Mouse (Mus musculus) gastrocnemius, postnatal 25 days (tissue): ENCODE results near the gene Ptprr. TPM values are rescaled to one million over a fixed set of nuclear protein-coding genes. Genes with fewer than 3 reads are reported as not detected.

ENCODE experiments used
- DNase-seq: peaks from one replicate; pipeline ENCODE4 v3.0.0; 2022
- long read RNA-seq, 2 experiments: library from polyadenylated mRNA; stranded (forward); transcript quantifications; one replicate each; pipeline ENCODE4 v2.0.0; 2021
- total RNA-seq, 2 experiments: library from RNA; stranded (reverse); gene quantifications; 1 replicate in 1 of 2; 2 replicates in 1 of 2; pipeline ENCODE4 v1.2.3; 2021

Gene Ptprr
- under 1 TPM; 0.62 to 0.95 TPM for total RNA-seq
- long read RNA-seq, experiment 1, result 0 reads
- long read RNA-seq, experiment 2, partial matches to known transcripts, result 2 of 2 reads
- long read RNA-seq, experiment 2, other reads (novel, unspliced or antisense), result 0 of 2 reads

DNA sequence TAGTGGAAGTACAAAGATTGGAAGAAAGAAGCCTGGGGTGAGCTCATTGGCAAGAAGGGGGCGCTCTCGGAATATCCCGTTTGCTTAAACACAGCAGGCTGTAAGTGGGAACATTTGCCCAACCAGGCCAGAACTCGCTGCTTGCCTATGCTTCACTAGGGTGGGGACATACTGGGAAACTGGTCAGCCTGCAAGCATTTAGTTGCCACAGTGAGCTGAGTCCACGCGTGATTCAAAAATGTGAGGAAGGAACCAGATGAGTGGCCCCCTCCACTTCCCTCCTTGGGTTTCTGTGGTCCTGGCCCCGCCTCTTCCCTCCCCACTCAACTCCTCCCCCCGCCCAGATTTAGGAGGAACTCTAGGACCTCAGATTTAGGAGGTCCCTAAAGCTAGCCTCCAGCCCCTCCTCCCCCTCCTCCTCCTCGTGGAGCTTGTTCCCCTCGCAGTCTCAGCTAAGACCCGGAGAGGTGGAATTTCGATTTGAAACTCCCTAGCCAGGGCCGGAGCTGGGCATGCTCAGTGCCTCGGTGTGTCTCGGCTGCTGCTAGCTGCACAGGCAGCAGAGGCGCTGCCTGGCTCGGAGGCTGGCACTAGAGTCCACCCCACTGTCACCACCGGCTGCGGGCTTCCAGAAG is at the start of gene Ptprr:
Gene Ptprr, plus strand, starts transcription at position 369 of the 635 bp plus-strand sequence.
- DNase-seq, result peak; percentile 6

DNA sequence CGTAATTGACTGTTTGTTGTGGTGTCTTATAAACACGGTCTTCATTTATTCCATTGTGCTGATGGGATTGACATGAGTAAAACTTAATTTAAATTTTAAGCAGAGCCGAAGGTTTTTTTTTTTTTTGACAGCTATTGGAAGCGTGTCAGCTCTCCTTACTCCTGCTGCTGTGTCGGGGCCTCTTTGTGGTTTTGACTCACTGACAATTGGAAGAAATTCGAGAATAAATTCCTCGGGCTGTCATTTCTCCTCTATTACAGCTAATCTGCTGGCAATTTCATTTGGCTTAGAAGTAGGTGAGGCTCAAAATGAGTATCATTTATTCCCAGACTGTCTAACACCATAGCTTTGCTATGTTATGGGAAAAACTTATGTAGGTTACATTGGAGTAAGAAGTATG is 41.7 kb upstream of the Ptprr start:
- no peak for DNase-seq

DNA sequence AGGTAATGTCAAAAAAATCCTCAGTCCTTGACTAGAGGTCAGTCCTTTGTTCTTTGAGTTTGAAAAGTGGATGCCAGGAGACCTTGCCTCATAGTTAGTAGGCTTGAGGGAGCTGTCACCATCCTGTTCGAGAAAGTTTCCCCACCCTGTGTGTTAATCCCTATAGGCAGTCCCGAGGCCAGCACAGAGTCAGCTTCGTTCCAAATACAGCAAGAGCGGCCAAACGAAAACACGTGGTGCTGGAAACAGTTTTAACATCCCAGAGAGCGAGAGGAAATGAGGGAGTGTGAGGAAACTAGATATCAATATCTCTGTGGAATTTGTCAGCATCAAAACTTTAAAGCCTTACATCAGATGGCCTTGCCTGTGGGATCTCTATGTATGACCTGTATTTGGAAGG is 39.0 kb upstream of the Ptprr start:
- peak; percentile 50 for DNase-seq

DNA sequence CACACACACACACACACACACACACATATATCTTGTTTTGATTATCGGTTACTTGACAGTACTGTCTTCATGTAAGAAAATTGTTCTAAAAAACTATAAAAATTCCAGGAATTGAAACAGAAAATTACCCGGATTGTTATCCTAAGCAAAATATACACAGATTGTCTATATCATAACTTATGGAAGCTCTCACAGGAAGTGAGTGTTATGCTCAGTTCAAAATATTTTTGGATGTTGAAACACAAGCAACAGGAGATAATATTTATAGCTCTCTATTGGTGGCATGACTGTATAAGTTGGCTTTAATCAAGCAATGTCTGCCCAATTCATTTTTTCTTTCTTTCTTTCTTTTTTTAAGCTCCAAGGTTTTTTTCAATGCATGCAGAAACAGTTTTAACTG is 38.0 kb upstream of the Ptprr start:
- DNase-seq, result no peak

DNA sequence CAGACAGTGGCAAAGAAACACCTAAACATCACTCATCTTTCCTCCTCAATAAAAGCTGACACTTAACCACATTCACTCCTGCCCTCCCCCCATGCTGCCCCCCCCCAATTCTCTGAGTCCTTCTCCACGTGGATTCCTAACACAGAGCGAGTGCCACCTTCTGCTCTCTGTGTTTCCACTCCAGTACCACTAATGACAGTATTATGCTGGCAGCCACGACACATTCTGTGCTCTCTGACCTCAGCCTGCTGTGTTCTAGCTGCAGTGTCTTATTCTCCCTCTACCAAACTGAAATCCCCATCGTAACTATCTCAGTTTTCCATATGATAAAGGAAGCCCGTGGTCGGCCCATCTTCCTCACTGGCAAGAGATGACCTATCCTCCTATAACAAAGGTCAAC is 33.7 kb upstream of the Ptprr start:
- no peak for DNase-seq

DNA sequence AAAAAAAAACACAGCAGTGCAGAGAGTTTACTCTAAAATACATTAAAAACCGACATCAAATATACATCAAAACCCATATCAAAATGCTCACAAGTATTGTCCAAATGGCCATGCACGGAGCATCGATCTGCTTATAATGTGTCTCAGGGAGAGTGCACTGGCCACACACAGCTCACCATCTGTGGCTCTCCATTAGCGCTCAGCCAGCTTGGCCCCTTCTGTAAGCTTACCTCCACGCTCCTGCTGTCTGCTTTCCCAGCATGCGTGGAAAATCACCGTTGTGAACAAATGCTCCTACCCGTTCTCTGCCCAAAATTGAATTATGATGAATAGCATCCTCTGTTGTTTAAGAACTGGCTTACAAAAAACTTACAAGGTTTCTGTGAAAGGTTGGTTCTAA is 16.2 kb upstream of the Ptprr start:
- no peak for DNase-seq

DNA sequence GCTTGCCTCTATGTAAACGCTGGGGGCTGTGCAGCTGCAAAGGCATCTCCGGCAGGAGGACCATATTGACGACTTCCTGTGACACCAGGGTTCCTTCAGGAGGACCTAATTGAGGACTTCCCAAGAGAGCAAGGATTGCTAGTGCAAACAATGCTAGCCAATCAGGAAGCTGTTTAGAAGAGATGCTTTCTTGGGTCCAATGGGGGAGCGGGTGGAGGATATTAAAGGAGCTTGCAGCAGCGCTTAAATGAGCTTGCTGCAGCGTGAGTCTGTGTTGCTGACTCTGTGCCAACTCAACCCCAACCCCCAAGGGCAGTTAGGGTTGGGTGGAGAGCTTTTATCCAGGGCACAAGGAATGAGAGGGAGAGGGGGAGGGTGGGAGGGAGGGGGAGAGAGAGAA is 11.3 kb upstream of the Ptprr start:
- no peak for DNase-seq

DNA sequence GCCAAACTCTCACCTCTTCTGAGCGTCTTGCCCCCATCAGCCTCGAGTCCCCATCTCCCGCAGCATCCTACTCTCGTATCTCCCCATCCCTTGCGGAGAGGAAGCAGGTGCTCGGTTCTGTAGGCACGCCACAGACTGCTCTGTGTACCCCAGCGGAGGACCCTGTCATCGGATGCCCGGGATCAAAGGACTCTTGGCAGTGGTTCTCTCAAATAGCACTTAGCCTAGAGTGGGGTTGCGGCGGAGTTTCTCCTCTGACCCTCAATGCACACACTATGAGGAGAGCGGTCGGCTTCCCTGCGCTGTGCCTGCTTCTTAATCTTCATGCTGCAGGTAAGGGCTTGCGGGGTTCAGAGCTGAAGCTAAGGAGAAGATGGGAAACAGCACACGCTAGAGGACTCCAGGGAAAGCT is 473 bp downstream of the Ptprr start:
- DNase-seq, result no peak

DNA sequence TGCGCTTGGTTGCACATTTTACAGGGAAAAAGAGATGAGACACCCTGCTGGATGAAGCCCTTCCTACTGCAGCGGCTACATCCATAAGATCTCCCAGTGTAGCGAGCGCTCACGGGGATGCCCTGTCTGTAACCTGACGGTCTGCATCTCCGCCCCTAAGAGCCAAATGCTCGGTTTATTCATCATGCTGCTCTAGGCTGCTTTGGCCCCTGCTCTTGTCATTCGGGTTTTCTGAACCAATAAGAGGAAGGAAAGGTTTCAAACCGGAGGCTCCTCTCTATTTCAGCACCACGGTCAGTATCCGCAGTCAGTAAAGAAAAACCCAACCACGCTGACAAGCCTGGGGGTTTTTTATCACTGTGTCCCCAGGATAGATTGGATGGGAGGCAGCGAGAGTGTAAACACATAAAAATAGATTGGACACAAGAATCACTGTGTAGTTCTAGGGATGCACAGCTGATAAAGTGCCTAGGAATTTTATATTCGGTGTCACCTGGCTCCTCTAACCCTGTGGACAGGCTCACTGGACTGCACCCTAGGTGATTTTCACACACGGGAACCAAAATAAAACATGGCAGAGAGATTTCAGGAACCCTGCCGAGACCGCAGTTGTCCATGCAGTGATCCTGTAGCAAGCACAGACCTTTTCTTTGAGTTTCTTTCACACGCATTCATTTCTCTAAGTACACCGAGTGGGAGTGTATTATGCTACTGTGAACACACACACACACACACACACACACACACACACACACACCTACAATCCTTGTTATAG is 1.3 kb downstream of the Ptprr start:
- DNase-seq, result no peak

DNA sequence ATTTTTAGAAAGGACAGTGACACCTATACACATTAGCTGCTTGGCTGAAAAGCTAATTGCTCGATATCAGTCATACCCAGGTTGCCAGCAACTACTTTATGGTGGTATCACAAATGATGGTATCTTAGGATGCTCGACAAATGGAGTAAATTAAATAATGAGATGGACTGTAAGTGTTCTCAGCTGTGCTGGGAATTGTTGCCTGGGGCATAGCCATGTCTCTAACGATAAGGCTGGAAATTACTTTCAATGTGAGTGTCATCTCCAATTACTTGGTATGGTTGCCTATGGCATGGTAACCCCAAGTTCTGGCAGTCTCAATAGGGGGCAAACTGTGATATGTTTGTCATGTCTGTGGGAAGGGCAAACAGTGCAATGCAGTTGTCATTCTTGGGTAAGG is 3.1 kb downstream of the Ptprr start:
- DNase-seq, result no peak

DNA sequence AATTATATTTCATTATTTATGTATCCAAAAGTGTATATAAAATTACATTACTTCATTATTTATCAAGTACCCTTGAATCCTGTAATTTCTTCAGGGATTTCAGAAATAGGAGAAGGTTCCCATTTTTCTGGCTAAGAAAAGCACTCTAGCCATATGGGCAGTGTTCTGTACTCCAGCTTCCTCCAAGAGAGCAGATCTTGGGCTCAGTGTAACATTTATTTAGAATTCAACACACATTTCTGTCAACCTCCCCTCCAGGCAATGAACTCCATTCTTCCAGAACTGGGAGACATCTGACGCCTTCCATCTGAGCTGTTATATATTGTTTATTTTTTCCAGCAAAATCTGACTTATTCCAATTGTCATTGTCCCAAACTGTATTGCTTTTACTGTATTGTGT is 20.1 kb downstream of the Ptprr start:
- DNase-seq, result no peak

DNA sequence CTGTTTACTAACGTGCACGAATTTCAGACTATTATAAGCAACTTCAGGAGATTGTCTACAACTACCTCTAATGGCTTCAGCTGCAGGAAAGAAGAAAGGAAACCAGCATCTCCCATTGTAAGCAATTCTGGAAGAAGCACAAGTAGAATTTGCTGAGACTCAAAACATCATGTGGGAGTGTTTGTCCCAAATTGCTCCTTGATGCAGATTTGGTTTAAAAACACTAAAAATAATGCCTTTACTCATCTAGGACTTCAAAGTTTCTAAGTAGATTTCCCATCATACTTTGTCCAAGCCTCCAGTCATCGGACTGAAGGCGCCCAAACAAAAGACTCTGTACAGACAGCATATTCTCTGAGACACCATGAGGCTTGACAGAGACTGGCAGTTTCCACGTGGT is 57.9 kb downstream of the Ptprr start:
- no peak for DNase-seq

DNA sequence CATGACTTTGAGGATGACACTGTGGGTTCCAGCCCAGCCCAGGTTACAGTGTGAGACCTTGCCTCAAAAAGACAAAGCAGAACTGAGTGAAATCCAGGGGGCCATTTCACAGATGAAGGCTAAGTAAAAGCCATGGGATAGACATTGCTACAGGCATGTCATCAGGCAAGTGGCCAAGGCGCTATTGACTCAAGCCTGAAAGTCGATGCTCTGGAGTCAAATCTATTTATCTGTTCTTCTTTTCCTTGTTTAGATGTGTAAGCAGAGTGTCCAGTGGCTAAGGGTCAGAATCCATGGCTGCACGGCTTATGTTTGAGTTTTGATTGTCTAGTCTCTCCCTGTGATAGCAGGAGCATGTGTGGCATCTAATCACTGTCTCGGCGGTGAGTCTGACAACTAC is 60.6 kb downstream of the Ptprr start:
- DNase-seq, result no peak

DNA sequence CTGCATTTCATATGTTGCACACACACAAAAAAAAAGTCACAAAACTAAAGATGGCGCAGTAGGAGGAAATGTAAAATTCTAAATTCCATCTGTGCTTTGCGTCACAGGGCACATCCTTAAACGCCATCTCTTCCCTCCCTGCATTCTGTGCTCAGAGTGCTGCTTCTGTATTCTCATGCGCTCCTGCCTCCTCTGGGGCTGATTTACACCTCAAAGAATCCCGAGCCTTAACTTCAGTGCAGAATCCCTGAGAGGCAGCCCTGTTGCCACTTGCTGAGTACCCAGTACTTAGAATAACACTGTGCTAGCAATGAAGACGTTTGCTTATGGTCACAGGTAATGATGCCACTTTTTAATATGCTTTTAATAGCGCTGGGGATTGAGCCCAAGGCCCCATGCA is 61.4 kb downstream of the Ptprr start:
- DNase-seq, result no peak

DNA sequence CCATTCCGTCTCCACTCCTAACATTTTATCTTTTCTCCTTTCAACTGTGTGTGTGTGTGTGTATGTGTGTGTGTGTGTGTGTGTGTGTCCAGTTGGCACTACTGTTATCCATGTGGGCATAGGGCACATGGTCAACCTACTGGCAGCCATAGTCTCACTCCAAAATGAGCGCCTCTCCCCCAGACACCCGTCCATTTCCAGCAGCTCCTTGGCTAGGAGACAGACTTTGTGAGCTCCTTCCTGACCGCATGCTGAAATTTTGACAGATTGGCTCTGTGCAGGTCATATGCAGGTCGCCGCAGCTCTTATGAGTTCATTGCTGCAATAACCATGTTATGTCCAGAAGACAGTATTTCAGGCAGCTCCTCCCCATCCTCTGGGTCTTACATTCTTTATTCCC is 62.8 kb downstream of the Ptprr start:
- no peak for DNase-seq

DNA sequence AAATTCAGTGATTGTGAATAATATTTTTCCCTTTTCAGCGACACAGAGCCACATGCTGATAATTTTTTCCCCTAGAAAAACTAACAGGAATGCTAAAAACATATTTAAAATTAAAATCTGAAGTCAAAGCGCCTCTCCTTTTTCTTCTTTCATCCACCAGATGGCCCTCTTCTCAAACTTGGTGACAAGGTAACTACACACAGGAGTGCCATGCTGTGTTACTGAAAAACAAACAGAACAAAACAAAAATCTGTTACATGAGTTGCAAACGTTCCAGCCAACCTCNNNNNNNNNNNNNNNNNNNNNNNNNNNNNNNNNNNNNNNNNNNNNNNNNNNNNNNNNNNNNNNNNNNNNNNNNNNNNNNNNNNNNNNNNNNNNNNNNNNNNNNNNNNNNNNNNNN is 66.0 kb downstream of the Ptprr start:
- DNase-seq, result no peak

DNA sequence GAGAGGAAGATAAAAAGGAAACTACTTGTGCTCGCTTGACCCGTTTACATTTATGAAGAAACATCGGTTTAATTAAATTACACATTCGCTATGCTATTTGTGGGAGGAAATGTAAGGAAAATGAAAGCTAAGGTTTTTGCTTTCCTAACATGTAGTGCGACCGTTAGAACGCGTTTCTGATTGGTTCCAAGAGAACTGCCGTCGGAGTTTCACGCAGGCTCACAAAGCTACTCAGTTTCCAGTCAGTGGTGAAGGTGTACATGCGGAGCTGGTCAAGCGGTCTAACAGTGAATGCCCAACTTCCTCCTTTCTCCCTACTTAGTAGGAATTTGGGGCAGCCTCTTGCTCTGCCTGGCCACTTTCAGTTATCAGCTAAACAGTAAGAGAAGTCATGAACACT is 78.5 kb downstream of the Ptprr start:
- no peak for DNase-seq

DNA sequence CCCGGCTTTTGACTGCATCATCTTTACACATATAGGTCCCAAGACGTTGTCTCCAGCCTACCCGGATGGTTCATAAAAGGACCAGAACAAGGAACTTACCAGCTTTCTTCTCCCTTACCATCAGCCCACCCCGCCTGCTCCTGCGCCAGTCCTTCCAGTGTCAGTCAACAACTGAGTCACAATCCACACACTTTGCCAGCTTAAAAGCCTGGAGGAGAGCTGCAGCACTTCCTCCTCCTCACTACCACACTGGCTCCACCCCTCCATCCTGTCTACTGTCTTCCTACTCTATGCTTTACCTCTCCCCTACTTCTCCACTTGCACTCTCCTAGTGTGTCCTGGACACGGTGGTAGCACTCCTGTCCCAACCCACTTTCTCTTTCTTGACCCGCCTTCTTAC is 80.5 kb downstream of the Ptprr start:
- DNase-seq, result no peak

DNA sequence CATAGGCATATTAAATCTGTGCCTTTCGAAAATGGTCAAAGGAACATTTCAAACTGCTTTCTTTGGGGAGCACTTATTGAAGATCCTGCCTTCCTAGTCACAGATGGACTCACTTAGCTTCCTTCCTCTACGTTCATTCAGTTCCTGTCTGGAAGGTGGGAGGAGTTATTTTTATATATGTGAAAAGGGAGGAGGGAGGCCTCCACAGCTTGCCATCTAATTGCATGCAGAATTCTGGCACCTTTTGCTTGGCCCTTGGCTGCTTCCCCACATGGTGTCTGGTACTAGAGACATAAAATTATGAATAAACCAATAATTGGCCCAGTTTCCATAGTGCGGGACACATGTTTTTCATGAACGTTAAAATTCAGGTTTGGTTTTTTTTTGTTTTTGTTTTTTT is 90.2 kb downstream of the Ptprr start:
- DNase-seq, result no peak

DNA sequence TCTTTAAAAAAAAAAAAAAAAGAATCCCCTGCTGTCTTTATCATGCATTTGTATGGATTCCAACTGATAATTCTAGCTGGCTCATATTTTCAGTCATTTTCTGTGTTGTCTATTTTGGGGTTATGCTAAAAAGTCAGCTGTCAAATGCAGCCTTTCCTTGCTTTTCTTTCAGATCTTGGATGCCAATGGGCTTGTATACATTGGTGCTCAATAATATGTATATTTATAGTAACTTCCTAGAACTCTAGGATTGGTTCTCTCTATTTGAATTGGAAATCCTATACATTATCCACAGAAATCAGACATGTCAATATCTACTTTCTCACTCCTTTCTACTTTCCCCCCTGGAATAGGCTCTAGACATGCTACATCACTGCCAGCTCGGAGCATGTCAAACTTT is 90.7 kb downstream of the Ptprr start:
- no peak for DNase-seq

DNA sequence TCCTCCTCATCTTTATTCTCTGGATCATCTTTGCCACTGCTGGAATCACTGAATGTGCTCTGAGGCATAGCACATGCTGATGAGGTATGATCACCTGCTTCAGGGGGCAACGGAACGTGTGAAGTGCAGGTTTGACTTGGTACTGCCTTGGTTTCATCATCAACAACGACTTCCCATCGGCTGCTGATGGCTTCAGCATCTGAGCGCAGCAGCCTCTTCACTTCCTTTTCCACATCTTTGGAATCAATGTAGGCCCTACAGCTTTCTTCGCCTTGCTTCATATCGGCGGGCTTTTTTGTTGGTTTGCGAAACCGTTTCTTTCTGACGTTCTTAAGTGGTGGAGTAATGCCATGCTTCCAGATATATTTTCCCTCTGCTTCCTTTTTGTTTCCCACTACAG is 94.9 kb downstream of the Ptprr start:
- DNase-seq, result no peak

DNA sequence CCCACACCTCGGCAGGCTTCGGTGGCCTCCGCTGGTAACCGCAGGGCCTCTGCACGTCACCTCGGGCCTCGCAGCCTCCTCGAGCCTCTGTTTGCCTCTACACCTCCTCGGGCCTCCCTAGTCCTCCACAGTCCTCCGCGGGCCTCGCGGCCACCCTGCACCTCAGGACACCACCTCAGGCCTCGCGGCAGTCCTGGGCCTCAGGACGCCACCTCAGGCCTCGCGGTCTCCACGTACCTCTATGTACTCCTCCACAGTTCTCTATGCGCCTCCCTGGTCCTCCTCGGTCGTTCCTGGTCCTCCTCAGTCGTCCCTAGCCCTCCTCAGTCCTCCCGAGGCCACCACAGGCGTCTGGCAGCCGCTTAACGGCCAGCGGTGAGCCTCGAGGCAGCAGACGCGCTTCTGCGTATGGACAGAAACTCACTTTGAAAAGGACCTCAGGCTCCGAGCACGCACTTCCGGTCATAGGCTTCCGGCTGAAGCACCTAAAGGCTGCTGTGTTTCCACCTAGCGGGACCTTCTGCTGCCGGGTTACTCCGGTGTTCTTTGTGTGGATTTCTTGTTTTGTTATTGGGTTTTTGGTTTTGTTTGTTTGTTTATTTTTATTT is 96.0 kb downstream of the Ptprr start, which contains the start of gene 4933416C03Rik:
Gene 4933416C03Rik, minus strand, starts transcription at position 51 of the 608 bp plus-strand sequence.
- no peak for DNase-seq

DNA sequence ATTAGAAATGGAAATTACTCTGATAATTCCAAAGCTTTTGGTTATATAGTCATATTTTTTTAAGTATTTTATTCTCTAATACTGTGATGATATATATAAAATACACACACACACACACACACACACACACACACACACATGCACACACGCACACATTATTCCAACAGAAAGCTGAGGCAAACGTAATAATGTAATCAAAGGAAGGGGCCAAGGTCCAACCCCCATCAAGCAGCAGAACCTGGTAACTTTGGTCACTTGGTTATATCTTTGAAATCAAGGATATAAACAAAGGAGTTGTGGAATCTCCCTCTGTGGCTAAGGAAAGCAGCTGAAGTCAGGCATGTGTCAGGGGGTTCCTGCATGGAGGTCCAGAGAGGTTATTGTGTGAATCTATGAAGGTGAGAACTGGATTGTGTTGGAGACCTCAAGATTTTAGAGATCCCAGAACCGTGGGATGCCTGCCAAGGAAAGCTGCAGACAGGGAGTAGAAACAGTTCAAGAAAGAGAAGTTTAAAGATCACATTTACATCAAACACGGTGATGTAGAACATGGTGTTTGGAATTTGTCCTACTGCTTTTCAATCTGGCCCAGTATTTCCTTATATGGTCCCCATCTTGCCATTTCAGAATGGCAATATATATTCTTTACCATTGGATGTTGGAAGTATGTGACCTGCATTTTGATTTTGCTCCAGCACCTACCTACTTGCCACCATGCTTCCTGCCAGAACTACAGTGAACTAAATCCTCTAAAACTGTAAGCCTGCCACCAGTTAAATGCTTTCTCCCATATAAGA is 98.1 kb downstream of the Ptprr start:
- no peak for DNase-seq
